Mouse (Mus musculus): ENCODE measurements around the gene Aes. TPM values are rescaled to one million over a fixed set of nuclear protein-coding genes. Genes with fewer than 3 reads are reported as not detected.

Aes gene
- total RNA-seq (2017) = 276 and 331 TPM in 2 replicates

DNA sequence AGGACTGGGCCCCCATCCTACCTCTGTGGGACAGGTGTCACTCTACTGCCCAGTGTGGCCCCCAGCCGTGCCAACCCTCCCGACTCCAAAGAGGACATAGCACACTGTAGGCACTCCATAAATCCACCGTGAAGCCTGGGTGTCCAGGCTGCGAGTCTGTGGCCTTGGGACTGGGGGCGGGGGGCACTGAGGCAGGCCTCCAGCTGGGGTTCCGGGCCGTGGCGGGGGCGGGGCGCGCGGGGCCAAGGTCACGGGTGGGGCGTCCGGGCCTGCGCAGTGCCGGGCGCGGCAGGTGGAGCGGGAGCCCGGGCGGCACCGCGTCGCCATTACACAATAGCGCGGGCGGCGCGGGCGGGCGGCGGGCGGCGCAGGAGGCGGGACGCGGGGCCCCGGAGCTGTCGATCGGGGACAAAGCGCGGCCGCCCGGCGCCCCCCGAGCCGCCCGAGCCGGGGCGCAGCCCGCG, at the start of gene Aes:
TSS of gene Aes (plus strand) at position 326 of the 464 bp plus-strand sequence.
- ATAC-seq (ENCODE audit: extremely low read depth, insufficient number of reproducible peaks, low FRiP score, poor library complexity, severe bottlenecking) = no peak; the same call in 1 of the 2 replicates

DNA sequence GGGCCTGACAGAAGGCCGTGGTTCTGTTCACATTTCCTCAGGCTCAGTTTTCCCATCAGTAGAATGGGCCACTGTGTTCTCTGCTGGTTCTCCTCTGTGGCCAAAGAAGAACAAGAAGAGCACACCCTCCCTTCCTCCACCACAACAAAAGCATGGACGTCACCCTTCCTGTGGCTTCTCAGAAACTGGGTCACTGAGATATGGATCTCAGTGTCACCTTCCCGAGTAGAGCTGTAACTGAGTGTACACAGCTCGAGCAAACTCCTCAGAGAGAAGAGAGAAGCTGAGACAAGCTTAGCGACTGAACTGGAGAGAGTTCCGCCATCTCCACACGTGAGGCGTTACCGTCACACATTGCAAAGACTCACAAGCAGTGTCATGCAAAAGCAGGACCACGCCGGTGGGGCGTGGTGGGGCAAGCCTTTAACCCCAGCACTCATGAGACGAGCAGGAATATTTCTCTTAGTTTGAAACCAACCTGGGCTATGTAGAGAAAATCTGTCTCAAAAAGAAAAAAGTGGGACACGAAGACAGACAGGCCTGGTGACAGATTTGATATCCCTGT, 49.0 kb upstream of the Aes start:
- ATAC-seq (ENCODE audit: extremely low read depth, insufficient number of reproducible peaks, low FRiP score, poor library complexity, severe bottlenecking) = no peak

DNA sequence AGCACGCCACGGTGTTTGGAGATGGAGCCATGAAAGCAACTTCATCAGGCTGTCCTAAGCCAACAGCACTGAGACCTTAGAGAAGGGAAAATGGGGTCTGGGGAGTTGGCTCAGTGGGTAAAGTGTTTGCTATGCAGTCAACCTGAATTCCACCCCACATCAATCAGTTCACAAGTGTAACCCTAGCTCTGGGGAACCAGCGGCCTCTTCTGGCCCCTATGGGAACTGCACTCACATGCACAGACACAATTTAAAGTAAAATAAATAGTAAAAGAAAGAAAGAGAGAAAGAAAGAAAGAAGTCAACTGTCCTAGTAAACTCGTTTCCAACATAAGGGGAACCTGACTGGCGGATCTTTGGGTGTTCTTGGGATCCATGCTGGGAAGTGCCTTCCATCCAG, 45.5 kb upstream of the Aes start:
- ATAC-seq (ENCODE audit: extremely low read depth, insufficient number of reproducible peaks, low FRiP score, poor library complexity, severe bottlenecking) = no peak

DNA sequence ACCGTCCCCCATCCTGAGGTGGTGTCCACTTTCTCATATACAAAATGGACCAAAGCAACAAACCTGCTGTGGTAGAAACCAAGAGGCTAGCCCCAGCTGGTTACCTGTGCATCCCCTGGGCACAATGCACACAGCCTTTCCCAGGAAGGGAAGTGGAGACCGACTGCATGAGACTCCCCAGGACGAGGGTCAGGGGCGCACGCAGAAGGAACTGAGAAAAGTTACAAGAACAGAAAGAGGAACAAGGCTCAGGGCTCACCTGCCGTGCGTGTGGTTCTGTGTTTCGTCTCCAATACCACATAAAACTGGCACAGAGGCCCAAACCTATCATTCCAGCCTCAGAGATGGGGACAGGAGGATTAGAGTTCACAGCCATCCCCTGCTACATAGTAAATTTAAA, 42.1 kb upstream of the Aes start:
- ATAC-seq (ENCODE audit: extremely low read depth, insufficient number of reproducible peaks, low FRiP score, poor library complexity, severe bottlenecking) = peak; percentile 64

DNA sequence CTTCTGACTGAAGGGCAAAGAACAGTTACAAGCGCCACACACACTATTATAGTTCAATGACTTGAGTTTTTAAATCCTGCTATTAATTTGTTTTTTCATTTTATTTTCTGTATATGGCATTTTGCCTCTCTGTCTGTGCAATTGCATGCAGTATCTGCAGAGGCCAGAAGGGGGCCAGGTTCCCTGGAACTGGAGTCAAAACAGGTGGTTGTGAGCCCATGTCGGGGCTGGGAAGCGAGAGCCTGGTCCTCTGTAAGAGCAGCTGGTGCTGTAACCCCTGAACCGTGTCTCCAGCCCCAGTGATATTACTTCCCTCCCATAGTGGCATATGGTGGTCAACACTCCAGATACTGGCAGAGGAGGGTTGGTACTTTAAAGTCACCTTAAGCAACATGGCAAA, 40.7 kb upstream of the Aes start:
- peak; percentile 74 for ATAC-seq (ENCODE audit: extremely low read depth, insufficient number of reproducible peaks, low FRiP score, poor library complexity, severe bottlenecking)

DNA sequence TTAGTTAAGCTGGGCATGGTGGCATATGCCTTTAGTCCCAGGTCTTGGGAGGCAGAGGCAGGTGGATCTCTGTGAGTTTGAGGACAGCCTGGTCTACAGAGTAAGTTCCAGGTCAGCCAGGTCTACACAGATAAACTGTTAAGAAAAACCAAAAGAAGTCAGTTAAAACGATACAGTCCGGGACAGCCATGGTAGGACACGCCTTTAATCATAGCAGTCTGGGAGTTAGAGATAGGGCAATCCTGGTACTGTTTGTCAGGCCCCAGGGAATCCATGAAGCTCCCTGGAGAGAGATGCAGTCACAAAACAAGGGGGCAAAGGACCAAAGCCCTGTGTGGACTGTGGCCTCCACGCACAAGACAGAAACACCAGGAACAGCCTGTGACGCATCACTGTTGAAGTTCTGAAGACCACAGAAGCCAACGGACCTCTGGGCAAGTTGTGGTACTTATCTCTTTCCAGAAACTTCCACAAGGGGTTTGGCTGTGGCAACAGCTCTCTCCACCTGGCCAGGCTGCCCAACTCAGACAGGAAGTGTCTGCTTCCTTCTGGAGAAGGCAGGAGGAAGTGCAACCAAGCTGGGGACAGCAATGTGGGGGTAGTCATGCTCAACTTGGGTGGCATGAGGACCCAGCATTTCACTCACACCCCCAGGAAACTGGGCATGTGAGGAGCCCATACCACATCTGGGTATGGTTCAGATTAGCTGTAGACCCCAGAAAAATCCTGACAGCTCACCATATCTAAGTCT, 39.9 kb upstream of the Aes start:
- ATAC-seq (ENCODE audit: extremely low read depth, insufficient number of reproducible peaks, low FRiP score, poor library complexity, severe bottlenecking) = peak; percentile 25; the same call in 1 of the 2 replicates

DNA sequence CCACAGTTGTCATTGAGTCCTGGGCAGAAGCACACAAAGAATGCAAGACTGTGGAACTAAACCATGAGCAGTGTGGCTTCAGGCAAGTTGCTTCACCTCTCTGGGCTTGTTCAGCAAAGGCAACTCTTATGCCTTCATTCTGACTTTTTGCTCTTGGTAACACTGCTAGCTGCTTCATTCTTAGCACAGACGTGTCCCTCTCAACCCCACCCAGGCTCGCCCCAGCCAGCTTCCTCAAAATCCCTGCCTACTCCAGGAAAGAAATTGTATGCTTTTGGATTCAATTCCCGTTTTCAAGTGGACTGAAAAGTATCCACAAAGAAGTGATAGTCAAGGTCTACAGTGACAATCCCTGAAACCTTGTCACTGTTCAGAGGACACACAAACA, 39.3 kb upstream of the Aes start:
- no peak for ATAC-seq (ENCODE audit: extremely low read depth, insufficient number of reproducible peaks, low FRiP score, poor library complexity, severe bottlenecking)

DNA sequence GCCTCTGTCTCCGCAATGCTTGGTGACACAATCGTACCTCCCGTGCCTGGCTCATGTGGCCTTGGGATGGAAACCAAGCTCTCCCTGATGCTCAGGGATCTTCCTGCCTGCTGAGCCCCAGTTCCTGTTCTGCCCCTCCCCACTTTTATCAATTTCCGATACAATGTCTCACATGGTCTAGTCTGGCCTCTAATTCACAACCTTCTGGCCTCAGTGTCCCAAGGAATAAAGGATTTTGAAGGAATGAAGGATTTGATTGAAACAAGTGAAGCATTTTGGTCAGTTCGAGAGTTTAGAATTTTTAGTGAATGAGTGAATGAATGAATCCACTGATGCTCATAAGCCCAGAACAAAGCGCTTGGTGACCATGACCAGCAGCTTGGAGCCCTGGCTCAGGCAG, 36.1 kb upstream of the Aes start:
- no peak for ATAC-seq (ENCODE audit: extremely low read depth, insufficient number of reproducible peaks, low FRiP score, poor library complexity, severe bottlenecking)

DNA sequence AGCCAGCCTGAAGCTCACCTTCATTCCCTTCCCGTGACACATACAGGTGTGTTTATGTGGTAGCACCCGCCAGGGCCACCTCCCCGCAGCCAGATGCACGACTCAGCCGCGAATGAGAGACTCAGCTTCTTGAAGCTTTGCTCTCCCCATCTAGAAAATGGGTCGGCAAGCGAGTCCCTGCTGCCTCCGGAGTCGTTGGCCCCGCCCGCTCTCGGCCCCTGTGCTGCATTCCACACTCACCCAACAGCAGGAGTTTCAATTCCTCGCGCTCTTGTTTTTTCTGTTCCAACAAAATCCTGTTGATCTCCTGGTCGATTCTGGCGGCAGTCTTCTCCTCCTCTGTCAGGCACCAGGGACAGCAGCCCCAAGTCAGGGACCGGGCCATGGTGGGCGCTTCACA, 35.7 kb upstream of the Aes start:
- ATAC-seq (ENCODE audit: extremely low read depth, insufficient number of reproducible peaks, low FRiP score, poor library complexity, severe bottlenecking) = no peak

DNA sequence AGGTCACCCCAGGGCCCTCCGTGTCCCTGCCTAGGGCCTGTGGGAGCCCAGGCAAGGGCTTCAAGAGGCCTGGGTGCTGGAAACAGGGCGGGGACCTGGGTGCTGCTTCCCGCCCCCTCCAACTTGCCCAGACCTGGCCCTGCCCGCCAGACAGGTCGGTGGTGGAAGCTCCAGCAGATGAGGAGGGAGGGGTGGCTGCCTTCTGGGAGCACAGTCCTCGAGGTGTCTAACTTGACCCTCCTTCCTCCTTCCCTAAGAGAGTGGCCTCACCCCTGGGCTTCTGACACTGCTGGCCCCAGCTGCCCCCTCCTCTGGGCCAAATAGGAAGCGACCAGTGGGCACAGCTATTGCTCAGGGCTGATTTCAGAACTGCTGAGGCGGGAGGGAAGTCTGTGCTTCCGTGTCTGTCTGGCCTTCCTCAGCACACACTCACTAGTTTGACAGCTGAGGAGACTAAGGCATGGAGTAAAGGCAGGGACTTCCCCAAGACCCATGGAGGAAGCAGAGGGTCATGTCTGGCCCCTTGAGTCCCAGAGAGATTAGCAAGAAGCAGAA, 35.2 kb upstream of the Aes start, which contains the start of gene Gna15:
TSS of gene Gna15 (minus strand) at position 175 of the 555 bp plus-strand sequence.
- ATAC-seq (ENCODE audit: extremely low read depth, insufficient number of reproducible peaks, low FRiP score, poor library complexity, severe bottlenecking) = peak; percentile 31

DNA sequence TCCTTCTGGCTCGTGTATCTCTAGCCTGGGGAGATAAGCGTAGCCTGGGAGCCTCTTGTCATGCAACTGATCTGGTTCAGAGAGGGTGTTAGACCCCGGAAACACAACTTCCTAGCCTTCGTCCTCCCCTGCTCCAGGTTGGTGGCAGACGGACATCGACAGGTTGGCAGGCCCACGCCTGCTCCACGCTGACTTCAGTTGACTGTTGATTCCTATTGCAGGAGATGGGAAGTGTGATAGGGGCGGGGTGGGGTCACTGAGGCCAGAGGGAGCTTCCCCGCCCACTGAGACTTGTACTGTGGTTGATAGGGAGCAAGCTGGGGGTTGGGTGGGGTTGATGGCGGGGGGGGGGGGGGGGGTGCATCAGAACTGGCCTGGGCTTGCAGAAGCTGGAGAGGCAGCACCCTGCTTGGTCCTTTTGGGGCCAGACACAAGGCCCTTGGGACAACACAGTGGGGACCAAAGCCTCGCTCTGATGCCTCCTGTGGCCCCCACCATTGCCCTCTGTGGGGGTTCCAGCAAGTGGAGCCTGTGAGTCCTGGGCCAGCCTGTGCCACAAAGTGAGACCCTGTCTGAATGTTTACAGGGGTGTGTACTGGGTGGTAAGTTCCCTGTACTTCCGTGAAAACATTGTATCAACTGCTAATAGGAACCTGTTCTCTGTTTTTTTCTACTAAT, 34.1 kb upstream of the Aes start:
- no peak for ATAC-seq (ENCODE audit: extremely low read depth, insufficient number of reproducible peaks, low FRiP score, poor library complexity, severe bottlenecking)

DNA sequence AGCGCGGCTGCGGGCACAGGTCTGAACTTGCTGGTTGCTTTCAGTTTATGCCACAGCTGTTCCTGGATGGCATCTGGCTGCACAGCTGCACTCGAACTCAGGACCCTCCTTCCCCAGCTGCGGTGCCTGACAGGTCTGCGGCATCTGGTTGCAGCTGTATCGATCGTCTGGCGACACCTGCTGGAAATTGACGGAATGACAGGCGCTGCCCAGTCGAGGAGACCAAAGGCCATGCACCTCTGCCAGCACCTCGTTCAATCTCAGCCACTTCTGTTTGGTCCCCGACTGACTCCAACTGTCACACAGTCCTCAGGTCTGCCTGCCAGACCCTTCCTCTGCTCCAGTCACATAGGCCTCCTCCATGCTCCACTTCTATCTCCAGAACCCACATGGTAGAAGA, 32.5 kb upstream of the Aes start:
- ATAC-seq (ENCODE audit: extremely low read depth, insufficient number of reproducible peaks, low FRiP score, poor library complexity, severe bottlenecking) = peak; percentile 82

DNA sequence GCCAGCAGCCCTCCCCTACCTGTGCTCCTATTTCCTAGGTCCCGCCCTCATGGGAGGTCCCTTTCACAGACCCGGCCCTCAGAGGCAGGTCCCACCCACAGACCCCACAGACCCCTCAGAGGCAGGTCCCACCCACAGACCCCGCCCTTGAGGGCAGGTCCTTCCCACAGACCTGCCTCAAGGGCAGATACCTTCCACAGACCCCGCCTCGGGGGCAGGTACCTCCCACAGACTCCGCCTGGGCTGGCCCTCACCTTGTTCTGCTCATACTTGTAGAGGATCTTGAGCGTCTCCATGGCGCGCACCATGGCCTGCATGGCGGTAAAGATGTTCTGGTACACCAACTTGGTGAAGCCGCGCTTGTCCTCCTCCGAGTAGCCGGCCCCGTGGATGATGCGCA, 24.5 kb upstream of the Aes start:
- no peak for ATAC-seq (ENCODE audit: extremely low read depth, insufficient number of reproducible peaks, low FRiP score, poor library complexity, severe bottlenecking)

DNA sequence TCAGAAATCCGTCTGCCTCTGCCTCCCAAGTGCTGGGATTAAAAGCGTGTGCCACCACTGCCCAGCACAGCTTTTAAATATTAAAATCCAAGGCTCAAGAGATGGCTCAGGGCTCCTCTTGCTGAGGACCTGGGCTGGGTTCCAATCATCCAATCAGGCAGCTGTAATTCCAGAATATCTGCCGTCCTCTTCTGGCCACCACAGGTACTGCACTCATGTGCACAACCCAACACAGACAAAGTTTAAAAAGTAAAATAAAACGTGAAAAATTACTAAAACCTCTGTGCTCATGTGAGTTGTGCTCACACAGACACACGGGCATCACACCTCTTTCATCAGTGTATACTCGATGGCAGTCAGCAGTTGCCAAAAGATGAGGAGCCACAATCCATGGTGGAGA, 22.6 kb upstream of the Aes start:
- ATAC-seq (ENCODE audit: extremely low read depth, insufficient number of reproducible peaks, low FRiP score, poor library complexity, severe bottlenecking) = no peak

DNA sequence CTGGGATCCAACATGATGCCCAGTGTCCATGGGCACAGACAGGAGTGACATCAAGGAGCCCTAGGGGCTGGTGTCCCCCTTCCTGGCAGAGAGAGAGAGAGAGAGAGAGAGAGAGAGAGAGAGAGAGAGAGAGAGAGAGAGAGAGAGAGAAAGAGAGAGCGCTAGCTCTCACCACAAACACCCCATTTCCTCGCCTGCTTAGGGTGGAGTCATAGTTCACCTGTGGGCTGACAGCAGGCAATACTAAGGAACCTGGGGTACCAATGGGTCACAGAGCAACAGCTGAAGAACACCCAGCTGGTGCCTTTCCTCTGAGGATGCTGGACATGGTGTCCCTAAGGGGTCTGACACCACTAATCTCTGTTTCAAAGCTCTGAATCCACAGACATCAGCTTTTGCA, 21.9 kb upstream of the Aes start:
- no peak for ATAC-seq (ENCODE audit: extremely low read depth, insufficient number of reproducible peaks, low FRiP score, poor library complexity, severe bottlenecking)

DNA sequence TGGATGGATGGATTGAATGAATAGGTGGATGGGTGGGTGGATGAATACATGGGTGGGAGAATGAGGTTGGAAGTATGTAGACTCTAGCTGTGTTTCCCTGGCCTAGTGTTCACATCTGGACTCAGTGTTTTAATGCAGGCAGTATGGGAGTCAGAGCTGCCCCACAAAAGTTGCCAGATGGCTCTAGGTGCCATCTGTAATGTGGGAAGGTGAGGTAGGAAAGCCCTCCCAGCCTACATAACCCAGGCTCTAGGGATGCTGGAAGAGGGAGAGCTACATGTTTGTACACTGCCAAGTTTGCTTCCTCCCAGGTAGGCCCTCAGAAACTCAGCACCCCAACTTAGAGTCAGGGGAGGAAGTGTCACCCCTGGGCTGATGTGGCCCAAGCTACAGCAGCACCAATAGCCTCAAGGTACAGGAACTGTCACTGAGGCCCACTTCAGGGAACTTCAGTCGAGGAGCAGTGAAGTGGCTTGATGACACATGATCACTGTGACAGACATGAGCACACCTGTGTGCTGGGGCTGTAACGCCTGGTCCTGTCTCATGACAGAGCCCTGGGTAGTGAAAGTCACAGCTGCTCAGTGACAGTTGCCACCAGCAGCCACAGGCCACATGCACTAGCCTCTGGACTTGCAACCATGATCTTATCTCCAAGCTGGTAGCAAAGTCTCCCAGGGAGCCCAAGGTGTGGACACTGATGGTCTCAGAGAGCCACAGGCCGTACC, 20.8 kb upstream of the Aes start:
- 0 out of 2 replicates have a peak, but pooled peaks have one; percentile 17 for ATAC-seq (ENCODE audit: extremely low read depth, insufficient number of reproducible peaks, low FRiP score, poor library complexity, severe bottlenecking)

DNA sequence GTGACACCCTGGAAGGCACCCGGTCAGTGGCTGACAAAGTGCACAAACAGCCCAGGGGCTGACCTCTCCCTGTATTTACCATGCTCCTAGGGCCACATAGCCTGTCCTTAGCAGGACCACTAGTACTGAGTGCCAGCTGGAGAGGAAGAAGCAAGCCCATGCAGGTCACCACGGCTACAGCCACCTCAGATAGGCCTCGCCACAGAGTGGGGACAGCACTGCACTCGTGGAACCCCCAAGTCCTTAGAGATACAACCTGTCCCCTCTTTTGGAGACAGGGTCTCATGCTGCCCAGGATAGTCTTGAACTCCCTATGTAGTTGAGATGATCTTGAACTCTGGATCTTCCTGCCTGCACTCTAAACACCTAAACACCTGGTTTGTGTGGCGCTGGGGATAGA, 17.9 kb upstream of the Aes start:
- no peak for ATAC-seq (ENCODE audit: extremely low read depth, insufficient number of reproducible peaks, low FRiP score, poor library complexity, severe bottlenecking)

DNA sequence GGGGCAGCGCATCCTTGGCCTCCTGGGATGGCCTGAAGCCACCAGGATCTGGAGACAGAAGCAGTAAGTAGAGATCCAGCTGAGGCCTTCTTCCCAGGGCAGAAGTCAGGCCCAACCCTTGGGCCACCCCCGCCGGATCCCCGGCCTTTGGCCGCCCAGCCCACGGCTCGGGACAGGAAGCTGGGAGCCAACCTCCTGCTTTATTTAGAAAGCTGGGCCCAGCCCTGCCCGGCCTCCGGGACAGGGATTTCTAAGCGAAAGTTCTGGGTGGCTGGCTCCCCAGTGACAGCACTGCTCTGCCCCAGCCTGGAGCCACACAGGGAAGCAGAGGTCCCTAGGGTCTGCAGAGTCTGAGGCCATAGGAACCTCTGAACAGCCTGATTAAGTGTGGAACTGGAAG, 17.5 kb upstream of the Aes start:
- no peak for ATAC-seq (ENCODE audit: extremely low read depth, insufficient number of reproducible peaks, low FRiP score, poor library complexity, severe bottlenecking)

DNA sequence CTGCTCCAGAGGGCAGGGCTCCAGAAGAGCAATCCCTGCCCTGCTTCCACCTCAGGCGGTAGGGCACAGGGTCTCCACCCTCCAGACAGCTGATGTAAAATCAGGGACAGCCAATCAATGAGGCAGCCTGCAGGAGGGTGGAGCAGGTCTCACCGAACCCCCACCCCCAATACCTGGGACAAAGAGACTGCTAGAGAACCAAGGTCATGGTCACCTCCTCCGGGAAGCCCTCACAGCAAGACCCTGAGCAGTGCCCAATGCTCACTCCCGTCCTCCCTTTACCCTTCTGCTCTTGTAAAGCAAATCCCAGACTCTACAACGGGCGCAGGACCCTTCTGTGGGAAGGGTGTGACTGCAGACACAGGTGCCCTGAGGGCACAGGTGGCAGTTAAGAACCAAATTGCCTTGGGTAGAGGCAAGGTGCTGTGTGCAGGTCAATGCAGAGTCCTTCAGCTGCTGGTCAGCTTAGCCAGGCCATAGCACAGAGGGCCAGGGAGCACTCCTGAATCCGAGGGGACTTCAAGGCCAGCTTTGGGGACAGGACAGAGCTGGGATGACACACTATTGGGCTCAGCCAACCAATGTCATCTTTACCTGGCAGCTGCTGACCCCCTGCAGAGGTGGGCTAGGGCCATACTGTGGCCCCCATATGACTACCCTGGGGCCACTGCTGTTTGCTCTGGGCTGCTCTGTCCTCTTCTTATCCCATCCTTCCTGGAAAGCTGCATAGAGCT, 16.4 kb upstream of the Aes start:
- ATAC-seq (ENCODE audit: extremely low read depth, insufficient number of reproducible peaks, low FRiP score, poor library complexity, severe bottlenecking) = no peak
